Mouse (Mus musculus) urinary bladder, postnatal 4 days (tissue): Measurements from ENCODE around the gene Gata3.

Source experiments
- DNase-seq, 2 experiments: peaks; one replicate each; pipeline ENCODE4 v3.0.0; 2021 to 2022; ENCODE audit warnings: low spot score in 2 of 2

The Gata3 gene

DNA sequence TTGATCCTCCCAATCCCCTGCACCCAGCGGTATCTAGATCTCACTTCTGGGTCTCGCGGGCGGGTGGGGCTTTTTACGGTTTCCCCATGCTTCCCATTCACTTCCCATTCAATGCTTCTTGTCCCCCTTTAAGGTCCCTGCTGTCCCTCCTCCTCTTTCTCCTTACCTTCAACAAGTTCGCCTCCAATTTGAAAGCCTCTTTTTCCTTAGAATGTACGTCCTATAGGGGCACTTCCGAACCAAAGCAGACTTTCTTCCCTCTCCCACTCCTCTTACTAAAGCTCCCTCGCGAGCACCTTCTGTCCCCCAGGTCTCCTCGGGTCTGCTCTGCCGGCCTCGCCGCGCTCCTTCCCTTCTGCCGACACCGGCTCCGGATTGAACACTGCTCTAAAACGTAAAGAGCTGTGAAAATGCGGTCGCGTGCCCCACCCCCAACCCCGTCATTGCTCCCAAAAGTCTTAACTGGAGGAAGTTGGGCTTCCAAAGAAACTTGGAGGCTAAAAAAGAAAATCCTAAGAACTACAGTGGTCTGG is at the start of gene Gata3:
Gene Gata3, minus strand, starts transcription at position 384 of the 533 bp plus-strand sequence.
- no peak for DNase-seq

DNA sequence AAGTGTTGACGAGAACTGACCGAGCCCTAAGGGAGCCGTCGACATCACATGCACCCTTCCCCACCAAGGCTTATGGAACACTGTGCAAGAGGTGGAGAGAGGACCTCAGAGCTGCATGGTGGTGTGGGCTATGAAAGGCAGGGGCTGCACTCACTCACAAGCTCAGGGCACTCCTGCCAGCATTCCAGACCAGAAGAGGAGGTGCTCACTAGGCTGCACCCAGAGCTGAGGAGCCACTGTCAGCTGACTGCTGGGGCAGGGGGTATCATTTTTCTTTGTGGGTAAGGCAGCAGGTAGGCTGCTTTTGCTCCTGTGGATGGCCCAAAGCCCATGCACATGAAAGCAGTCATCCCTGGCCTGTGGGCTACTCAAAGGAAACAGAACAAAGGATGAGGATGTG is 49.4 kb upstream of the Gata3 start:
- no peak for DNase-seq

DNA sequence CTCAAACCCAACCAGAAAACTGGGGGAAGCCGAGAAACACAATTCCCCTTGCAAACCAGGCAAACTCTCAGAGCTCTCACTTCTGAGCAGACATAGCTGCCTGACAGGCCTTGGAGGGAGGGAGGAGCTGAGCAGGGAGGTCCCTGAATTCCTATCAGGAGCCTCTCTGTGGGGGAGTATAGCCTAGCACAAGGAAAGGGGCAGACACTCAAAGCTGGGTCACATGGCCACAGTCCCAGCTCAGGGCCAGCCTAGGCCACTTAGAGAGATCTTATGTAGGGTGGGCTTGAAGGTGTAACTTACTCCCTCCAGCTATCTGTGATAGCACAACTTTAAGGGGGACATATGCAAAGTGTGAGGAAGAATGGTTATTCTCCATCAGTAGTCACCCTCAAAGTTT is 46.1 kb upstream of the Gata3 start:
- DNase-seq, result no peak

DNA sequence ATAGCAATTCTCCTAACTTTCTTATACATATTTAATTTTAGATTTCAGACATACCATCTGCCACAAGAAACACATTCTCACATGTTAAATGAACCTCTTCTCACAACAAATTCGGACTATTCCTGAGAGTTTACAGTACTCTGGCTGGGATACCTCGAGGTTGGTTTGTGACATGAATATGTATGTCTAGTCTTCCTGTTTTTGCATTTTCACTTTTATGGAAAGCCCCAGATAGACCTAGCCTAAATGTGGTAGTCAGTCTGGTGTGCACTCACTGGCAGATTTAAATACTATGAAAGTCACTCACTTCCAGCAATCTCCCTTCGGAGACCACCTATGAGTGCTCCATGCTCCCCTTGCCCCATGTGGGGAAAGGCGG is 37.1 kb upstream of the Gata3 start:
- DNase-seq, result no peak

DNA sequence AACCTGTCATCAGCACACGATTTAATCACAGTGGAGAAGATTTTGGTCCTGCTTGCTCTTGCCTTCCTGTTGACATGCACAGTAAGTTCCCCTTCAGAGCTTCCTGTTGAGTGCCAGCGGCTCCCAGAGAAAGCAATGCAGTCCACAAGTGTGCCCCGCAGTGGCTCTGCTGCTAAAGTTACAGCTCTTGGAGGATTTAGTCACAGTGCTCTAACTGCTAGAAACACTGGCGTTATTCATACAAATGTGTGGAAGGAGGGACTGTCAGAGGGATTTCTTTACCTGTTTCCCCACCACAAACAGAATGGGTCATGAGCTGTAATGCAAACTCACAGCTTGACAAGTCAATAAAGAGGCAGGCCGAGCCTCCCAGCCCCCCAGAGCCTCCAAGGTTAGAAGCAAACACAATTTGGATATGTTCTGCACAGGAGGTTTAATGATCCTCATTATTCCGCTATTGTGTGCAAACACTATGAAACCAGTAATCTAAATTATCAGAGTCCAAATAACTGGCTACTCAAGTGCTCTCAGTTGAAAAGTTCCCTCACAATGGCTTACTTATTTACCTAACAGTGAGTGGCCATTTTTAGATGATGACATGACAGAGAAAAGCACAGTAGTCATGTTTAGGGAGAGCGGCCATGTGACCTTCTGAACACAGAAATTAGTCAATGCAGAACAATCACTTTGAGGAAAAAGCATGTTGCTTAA is 36.5 kb upstream of the Gata3 start:
- DNase-seq, result no peak

DNA sequence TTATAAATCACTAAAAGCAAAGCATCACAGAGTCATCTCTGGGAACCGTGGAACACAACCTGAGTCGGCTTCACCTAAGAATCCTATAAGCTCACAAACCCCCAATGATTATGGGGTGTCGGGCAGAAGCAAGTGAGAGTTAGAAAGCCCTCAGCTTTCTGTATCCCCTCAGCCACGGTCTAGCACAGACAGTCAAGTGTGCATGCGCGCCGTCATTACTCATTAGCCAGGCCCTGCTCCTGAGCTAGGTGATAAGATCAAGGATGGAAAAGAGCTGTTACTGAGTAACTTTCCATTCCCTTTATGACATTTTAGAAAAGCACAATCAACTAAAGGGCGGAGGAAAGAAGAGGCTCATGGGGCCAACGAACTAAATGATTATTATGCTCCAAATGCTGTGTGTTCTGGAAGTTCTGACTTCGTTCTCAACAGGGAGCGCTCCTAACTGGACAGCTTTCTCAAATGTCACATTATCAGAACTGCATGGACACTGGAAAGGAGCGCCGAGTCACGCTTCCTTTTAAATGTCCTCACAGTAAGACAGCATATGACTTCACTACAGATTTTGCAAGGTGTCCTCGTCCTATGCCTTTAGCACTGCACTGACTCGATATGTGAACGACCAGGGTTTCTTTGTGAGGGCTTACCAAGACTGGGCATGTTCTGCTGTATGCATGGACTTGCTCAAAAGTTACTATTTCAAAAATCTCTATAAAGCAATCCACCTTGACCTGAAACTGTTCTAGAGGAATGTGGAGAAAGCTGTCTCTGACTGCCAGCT is 29.0 kb upstream of the Gata3 start:
- no peak for DNase-seq

DNA sequence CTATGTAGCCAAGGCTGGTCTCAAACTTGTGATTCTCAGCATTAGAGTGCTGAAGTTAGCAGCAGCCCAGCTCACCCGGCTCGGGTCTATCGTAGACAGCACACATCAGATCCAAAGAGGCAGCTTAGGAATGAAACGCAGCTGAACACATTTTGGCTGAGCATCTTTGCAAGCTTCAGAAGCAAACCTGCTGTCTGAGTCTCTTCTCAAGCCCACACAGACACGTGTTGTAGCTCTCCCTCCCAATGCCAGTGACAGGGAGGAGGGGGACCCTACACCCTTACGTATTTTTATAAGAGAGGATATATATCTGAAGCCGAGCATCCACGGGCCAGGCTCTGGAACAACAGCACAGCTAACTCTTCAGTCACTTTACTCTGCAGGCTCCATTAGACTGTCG is 27.8 kb upstream of the Gata3 start:
- no peak for DNase-seq

DNA sequence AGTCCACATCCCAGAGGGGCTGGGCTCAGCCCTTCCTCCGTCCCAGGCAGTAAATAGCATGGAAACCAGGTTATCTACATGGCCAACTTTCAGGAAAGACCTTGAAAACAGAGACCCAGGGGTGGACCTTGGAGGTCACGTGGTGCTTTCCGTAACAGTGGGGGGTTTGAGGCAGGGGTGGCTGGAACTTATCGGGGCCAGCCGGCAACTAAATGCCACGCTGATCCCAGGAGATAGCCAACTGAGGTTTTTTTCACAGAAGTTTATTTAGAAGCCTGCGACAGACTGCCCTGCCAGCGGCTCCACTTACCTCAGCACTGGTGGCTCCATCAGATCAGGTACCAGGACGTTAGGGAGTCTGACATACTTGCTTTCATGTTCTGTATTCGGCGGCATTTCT is 16.2 kb upstream of the Gata3 start:
- no peak for DNase-seq

DNA sequence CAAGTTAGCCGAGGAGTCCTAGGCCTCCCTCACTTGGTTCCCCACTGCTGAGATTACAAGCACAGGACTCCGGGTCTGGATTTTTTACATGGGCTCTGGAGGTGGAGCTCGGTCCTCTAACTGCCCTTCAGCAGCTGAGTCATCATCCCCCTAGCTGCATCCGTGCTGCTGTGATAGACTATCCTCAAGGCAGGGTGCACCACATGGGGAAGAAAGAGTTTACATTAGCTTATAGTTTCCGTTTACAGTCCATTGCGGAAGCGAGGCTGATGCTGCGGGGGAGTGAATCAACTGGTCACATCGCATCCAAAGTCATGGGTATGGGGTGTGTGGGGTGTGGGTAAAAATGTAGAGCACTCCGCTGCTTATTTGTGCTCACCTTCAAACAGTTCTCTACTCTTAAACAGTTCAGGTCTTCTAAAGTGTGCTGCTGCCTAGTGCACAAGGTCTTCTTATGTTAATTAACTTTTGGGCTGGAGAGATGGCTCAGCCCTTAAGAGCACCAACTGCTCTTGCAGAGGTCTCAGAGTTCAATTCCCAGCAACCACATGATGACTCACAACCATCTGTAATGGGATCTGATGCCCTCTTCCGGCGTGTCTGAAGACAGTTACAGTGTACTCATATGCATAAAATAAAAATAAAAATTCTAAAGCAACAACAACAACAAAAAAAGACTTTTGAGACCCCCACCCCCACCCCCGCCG is 14.2 kb upstream of the Gata3 start:
- DNase-seq, result peak in 1 of 2 experiments; percentile 42

DNA sequence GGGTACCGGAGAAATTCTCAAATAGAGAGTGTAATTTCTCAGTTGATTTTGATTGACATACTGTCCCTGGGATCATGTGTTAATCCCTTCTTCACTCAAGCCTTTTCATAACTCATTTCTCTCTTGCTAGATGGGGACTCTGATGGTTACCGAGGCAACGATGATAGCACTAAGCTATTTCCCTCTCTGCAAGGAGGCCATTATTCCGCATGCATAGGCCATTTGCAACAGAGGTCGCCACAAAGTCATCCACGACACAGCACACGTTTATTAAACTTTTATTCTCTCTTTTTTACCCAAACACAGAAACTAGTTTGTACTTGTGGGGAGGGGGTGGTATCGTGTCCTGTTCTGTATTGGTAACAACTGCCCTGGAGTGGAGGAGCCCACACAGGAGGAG is 8.0 kb upstream of the Gata3 start:
- no peak for DNase-seq

DNA sequence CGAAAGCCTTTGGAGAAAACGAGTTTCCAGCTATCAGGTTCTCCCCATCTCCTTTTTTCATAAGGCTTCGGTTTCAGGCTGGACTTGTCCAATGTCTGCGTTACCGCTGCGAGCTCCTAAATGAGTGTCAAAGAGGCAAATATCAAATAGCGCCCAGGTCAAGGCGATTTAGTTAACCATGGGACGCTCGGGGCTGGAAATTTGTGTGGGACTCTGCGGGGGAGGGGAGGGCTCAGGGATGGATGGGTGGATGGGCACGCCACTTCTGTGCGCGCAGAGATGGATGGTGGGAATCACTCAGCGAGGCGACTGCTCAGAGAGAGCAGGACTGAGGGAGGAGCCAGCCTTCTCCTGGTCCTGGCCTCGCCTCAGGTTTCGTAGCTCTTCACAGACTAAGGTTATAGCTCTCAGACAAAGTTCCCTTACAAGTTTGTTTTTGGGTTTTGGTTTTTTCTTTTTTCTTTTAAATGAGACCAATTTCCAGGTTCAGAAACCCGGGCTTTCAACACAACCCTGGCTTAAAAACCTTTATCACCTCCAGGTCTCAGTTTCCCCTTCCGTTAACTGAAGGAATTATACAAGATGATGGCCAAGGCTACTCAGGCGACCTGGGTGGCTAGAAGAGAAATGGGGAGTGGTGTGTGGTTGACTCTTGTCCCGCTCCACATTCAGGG is 6.4 kb upstream of the Gata3 start:
- DNase-seq, result no peak

DNA sequence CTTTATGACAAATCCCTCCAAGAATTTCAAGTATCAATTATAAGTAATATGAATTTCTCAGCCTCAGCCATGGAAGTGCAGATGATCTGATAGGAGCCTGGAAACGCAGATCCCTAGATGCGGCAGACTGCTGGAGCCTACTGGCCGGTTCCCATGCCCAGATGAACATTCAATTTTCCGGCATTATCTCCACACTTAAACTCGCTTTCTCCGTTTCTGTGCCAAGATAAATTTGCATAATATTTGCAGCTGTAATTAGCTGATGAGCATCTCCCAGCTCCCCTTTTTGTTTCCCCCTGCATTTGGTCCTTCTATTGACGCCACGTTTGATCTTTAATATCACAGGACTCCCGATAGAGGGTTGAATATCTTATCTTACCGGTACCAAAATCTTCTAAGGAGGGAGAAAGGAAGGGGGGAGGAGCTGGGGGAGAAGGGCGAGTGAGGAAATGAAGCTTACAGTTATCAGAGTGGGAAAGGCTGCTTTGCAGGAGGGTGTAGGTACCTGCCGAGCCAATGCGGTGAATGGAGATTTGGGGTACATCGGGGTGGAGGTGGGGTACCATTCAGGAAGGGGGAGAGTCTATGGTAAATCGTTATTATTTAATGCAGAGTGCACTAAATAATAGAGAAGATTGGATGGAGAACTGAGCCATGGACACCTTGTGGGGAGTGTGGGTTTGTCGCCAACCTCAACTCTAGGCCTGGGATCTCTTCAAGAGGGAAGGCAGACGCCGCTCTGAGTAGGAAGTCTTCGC is 5.2 kb upstream of the Gata3 start:
- DNase-seq, result no peak

DNA sequence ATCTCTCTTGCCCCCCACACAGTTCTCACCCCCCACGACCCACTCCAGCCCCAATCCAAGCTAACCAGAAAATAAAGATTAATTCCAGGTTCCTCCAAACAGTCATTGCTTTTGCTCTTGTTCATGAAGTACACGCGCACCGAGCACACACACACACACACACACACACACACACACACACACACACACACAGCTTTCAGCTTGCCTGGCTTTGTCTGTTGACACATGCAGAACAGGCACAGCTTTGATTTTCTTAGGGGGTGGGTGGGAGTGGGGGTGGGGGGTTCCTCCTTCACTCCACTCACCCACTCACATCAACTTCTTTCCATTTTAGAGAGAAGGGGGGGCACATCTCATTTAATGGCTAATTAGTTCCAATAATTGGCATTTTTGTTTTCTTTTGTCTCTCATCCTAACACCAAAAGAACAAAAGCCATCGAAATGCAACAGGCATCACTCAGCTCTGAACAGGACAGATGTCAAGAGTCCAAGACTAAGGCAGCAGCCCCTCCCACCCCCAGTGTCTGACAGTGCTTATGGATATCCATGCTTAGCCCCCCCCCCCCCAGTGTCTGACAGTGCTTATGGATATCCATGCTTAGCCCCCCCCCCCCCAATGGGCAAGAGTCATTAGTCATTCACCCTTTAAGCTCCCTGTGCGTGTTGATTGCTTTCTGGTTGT is 3.6 kb upstream of the Gata3 start:
- no peak for DNase-seq

DNA sequence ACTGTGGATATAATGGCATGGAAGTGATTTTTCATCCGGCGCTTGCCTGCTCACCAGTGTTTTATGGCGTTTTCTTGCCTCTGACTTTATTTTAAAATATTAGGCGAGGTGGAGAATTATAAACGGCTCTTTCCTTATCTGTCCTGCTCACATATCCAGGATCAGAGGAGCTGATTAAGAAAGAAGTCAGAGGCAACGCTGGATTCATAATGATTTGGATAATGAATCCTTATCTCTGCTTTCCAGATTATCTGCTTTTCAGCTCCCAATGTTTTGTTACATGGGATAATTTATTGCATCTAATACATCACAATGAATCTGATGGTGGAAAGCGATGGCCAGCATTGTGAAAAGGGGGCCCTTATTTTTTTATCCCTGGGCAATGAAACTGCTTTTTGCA is 2.7 kb upstream of the Gata3 start:
- no peak for DNase-seq

DNA sequence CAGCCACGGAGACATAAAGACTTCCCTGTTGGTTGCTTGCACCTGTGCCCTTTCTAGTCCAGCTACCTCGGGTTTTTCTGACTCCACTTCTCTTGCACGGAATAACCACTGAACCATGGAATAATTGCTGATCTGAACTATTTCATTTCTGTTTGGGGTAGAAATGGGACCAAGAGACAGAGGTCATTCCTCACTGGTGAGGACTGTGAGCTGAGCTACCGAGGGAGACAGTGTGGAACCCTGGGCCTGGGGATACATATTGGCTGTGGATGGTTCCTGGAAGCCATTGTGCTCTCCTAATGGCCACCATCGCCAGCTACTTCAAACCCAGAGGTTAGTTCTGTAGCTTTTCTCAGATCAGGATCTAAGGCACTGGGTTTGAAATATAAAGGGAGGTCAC is 1.1 kb upstream of the Gata3 start:
- DNase-seq, result no peak

DNA sequence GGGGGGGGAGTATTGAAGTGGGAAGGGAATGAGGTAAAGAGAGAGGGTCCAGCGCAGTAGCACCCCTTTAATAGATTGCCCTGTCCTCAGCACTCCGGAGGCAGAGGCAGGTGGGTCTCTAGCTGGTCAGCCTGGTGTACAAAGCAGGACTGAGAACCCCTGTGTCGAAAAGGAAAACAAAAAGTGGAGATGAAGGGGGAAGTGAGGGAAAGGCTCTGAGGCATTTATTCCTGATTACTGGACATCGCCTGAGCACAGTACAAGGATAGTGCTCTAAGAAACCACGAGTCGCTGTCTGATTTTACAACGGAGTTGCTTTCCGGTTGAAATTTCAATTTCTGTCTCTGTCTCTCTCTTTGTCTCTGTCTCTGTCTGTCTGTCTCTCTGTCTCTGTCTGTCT is 417 bp upstream of the Gata3 start:
- DNase-seq, result no peak

DNA sequence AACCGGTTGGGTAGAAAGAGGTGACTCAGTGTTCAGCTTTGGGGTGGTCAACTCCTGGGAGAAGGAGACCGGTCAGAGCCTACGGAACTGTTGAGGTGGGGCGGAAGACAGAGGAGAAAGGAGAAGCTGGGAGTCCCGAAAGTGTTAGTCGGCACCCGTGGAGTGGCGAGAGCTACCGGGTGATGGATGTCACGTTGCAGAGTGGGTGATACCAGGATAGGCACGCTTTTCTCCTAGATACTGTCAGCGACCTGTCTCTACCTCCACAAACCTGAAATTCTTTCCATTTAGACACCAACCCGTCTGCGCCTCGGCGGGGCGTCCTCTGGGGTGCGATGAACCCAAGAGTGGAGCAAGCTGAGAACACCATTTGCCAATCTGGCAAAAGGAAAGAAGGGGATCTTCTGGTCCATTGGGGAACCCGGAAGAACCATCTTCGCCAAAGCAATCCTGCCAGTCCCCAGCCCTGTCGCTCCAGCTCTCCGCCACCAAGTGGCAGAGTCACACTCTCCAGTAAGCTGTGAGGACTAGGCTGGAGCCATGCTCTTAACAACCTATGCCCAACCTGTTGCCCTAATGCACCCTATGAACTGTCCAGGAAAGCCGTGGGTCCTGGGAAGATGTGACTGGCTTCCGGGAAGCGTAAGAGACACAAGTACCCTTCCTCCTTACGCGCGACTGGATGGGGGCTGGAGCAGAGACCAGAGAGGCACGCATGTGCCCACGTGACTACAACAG is 752 bp downstream of the Gata3 start, which contains the start of gene 9230102O04Rik:
Gene 9230102O04Rik, minus strand, starts transcription at position 628 of the 738 bp plus-strand sequence.
- peak in 1 of 2 experiments; percentile 62 for DNase-seq

DNA sequence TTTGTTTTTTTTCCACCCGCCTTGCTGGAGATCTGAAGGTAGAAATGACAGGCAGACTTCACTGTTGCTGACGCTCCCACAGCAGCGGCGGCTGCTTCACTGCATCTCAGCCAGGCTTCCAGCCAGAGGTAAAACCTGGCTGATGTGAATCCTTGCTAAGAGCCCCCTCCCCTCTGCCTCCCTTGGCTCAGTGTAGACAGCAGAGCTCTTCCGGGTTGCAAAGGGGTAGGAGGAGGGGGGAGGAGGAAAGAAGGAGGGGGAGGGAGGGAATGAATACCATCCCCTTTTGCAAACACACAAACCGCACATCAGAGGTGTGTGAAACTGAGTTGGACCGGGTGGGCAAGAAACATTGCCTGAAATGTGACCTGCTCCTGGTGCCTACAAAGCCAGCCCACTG is 2.2 kb downstream of the Gata3 start:
- DNase-seq, result no peak

DNA sequence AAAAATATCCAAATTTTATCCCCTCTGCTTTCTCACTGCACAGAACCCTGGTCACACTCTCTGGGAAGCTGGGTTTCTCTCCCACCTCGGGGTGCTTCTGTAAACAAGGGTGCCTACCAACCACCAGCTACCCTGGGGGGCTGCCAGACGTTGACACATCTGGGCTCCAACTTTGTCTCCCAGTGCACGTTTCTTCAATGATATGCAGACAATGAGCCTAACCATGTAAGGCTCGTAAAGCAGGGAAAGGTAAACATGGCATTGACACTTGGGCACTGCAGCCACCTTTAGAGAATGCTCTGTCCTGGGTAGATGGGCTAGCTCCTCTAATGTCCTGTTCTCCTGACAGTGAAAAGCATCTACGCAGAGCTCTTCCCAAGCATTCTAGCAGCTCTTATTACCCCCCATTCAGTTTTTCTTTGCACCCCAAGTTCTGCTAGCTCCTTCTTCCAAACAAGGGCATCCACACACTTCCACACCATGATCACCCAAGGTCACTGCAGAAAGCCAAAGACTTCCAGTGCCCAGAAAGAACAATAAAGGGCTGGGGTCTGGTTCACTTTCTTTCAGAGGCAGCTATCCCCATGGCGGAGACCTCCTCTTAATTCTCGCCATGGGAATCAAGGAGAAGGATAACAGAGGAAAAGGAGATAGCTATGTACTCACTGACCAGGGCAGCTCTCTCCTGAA is 2.8 kb downstream of the Gata3 start:
- DNase-seq, result no peak
